Mouse (Mus musculus): ENCODE measurements around the gene Epb41l2.

DNA sequence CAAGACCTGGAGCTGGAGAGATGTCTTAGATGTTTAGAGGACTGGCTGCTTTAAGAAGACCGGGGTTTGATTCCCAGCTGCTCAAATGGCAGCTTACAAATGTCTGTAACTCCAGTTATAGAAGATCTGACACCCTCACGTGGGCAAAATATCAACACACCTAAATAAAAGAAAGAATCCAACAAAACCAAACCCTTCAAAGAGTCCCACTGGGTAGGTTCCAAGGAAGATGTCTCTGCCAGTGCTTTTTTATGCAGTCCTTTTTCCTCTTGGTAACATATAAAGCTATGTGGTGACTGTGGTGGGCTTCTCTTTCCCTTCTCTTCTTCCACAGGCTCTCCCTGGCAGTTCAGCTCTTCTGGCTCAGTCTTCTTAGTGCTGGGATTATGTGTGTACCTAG is 11.7 kb downstream of the Epb41l2 start:
- no peak for TF ChIP-seq CTCF (IDR thresholded peaks at IDR 0.05; ENCODE audit: insufficient read depth, low read length)
- no peak for TF ChIP-seq POLR2A (IDR thresholded peaks at IDR 0.05; ENCODE audit: borderline replicate concordance, extremely low read depth, low read depth, low read length)
